Mouse (Mus musculus) CH12.LX (cell line): ENCODE measurements around the gene Txn2. TPM values are rescaled to one million over a fixed set of nuclear protein-coding genes. Genes with fewer than 3 reads are reported as not detected.

Experiments used
- DNase-seq: peaks from one replicate; pipeline ENCODE4 v3.0.0-alpha.2; 2013; ENCODE audit errors: extremely low read depth
- H3K27ac ChIP-seq: 2 replicates; pipeline ENCODE4 v1.5.1; 2012; ENCODE audit warnings: low read depth, mild to moderate bottlenecking, control low read depth, moderate library complexity; ENCODE audit not compliant: insufficient read depth
- H3K27me3 ChIP-seq: replicated peaks from 2 replicates; pipeline ENCODE3; 2012; ENCODE audit warnings: inconsistent platforms
- H3K36me3 ChIP-seq, 2 experiments: replicated peaks in 1 of 2; 2 replicates each; pipeline versions ENCODE3 to v1.6.1; 2012; ENCODE audit warnings: inconsistent platforms in 1 of 2, low read length in 1 of 2, mild to moderate bottlenecking in 1 of 2, mixed read lengths in 1 of 2, moderate library complexity in 1 of 2; ENCODE audit not compliant: control insufficient read depth in 1 of 2, insufficient read depth in 1 of 2
- H3K4me1 ChIP-seq, 2 experiments: 2 replicates each; pipeline ENCODE4 v1.6.1; 2012; ENCODE audit warnings: inconsistent platforms in 1 of 2, moderate library complexity in 1 of 2; ENCODE audit not compliant: insufficient read depth in 2 of 2, control insufficient read depth in 1 of 2
- H3K4me2 ChIP-seq: 2 replicates; pipeline ENCODE4 v1.6.1; 2012; ENCODE audit warnings: low read depth, mild to moderate bottlenecking, control low read depth; ENCODE audit not compliant: poor library complexity, insufficient read depth, severe bottlenecking
- H3K4me3 ChIP-seq, 3 experiments: fragments of 150-350 bp in 1 of 3; sonication (generic) in 1 of 3; replicated peaks in 1 of 3; 2 replicates each; pipeline versions ENCODE3 to v1.5.1; 2011 to 2012; ENCODE audit warnings: low read depth in 2 of 3, low read length in 2 of 3, mild to moderate bottlenecking in 2 of 3, moderate library complexity in 2 of 3, control low read depth in 1 of 3, improper control_type of control experiment in 1 of 3, inconsistent platforms in 1 of 3, mixed read lengths in 1 of 3; ENCODE audit not compliant: poor library complexity in 1 of 3
- H3K79me2 ChIP-seq: replicated peaks from 2 replicates; pipeline ENCODE4 v1.6.1; 2012; ENCODE audit warnings: mild to moderate bottlenecking, moderate library complexity; ENCODE audit not compliant: control insufficient read depth, poor library complexity, insufficient read depth, severe bottlenecking; ENCODE audit errors: extremely low read depth
- H3K9ac ChIP-seq: 2 replicates; pipeline ENCODE4 v1.6.1; 2012; ENCODE audit warnings: low read depth, mild to moderate bottlenecking, control low read depth, moderate library complexity; ENCODE audit not compliant: insufficient read depth
- H3K9me3 ChIP-seq: replicated peaks from 2 replicates; pipeline ENCODE3; 2012; ENCODE audit warnings: low read length, inconsistent platforms, mixed read lengths
- BHLHE40 ChIP-seq: IDR thresholded peaks from 2 replicates; pipeline ENCODE4 v1.6.1; 2011; ENCODE audit warnings: mild to moderate bottlenecking, low read depth, low read length, improper control_type of control experiment
- CHD1 ChIP-seq: IDR thresholded peaks from 2 replicates; pipeline ENCODE4 v1.6.1; 2012; ENCODE audit warnings: low read depth, low read length, improper control_type of control experiment, inconsistent platforms
- CTCF ChIP-seq, 2 experiments: IDR thresholded peaks in 1 of 2; conservative IDR thresholded peaks in 1 of 2; 2 replicates each; pipeline ENCODE4 v1.5.1; 2011 to 2012; ENCODE audit warnings: low read depth in 2 of 2, low read length in 2 of 2, improper control_type of control experiment in 1 of 2, inconsistent platforms in 1 of 2, mild to moderate bottlenecking in 1 of 2, moderate library complexity in 1 of 2
- ELF1 ChIP-seq: IDR thresholded peaks from 2 replicates; pipeline ENCODE4 v1.6.1; 2014; ENCODE audit warnings: low read depth, mild to moderate bottlenecking, inconsistent platforms, low read length, improper control_type of control experiment
- ETS1 ChIP-seq: conservative IDR thresholded peaks from 2 replicates; pipeline ENCODE4 v1.6.1; 2012; ENCODE audit warnings: low read depth, mild to moderate bottlenecking, inconsistent platforms, low read length, improper control_type of control experiment, moderate library complexity
- HCFC1 ChIP-seq: IDR thresholded peaks from 2 replicates; pipeline ENCODE4 v1.6.1; 2012; ENCODE audit warnings: low read depth, mild to moderate bottlenecking, inconsistent platforms, low read length, improper control_type of control experiment
- IRF4 ChIP-seq: IDR thresholded peaks from 2 replicates; pipeline ENCODE4 v1.6.1; 2014; ENCODE audit warnings: low read depth, mild to moderate bottlenecking, inconsistent platforms, low read length, improper control_type of control experiment
- JUN ChIP-seq: IDR thresholded peaks from 2 replicates; pipeline ENCODE4 v1.6.1; 2011; ENCODE audit warnings: low read depth, mild to moderate bottlenecking, low read length, improper control_type of control experiment, moderate library complexity; ENCODE audit not compliant: insufficient read depth
- JUND ChIP-seq: conservative IDR thresholded peaks from 2 replicates; pipeline ENCODE4 v1.6.1; 2011; ENCODE audit warnings: low read depth, low read length, improper control_type of control experiment
- MAZ ChIP-seq: IDR thresholded peaks from 2 replicates; pipeline ENCODE4 v1.6.1; 2012; ENCODE audit warnings: low read depth, mild to moderate bottlenecking, inconsistent platforms, low read length, improper control_type of control experiment, moderate library complexity
- NELFE ChIP-seq: IDR thresholded peaks from 2 replicates; pipeline ENCODE4 v1.6.1; 2011; ENCODE audit warnings: low read depth, low read length, improper control_type of control experiment
- NRF1 ChIP-seq: IDR thresholded peaks from 2 replicates; pipeline ENCODE4 v1.6.1; 2014; ENCODE audit warnings: low read depth, mild to moderate bottlenecking, inconsistent platforms, low read length, improper control_type of control experiment, moderate library complexity
- PAX5 ChIP-seq: IDR thresholded peaks from 2 replicates; pipeline ENCODE4 v1.6.1; 2012; ENCODE audit warnings: low read length, inconsistent platforms, mixed read lengths
- POLR2AphosphoS2 ChIP-seq: IDR thresholded peaks from 2 replicates; pipeline ENCODE4 v1.6.1; 2011; ENCODE audit warnings: low read depth, low read length, improper control_type of control experiment
- SIN3A ChIP-seq: IDR thresholded peaks from 2 replicates; pipeline ENCODE4 v1.6.1; 2012; ENCODE audit warnings: low read length, improper control_type of control experiment, inconsistent platforms
- SMC3 ChIP-seq: IDR thresholded peaks from 2 replicates; pipeline ENCODE4 v1.6.1; 2011; ENCODE audit warnings: low read depth, low read length, improper control_type of control experiment
- TCF12 ChIP-seq: IDR thresholded peaks from 2 replicates; pipeline ENCODE4 v1.6.1; 2014; ENCODE audit warnings: low read depth, mild to moderate bottlenecking, inconsistent platforms, low read length, improper control_type of control experiment
- USF1 ChIP-seq: IDR thresholded peaks from 2 replicates; pipeline ENCODE4 v1.6.1; 2014; ENCODE audit warnings: low read depth, mild to moderate bottlenecking, inconsistent platforms, low read length, improper control_type of control experiment
- USF2 ChIP-seq: conservative IDR thresholded peaks from 2 replicates; pipeline ENCODE4 v1.6.1; 2011; ENCODE audit warnings: low read depth, low read length, improper control_type of control experiment
- ZMIZ1 ChIP-seq: IDR thresholded peaks from 2 replicates; pipeline ENCODE4 v1.6.1; 2012; ENCODE audit warnings: low read depth, mild to moderate bottlenecking, inconsistent platforms, low read length, improper control_type of control experiment
- ZNF384 ChIP-seq: IDR thresholded peaks from 2 replicates; pipeline ENCODE4 v1.6.1; 2012; ENCODE audit warnings: low read depth, low read length, improper control_type of control experiment, inconsistent platforms
- dilution Hi-C: fragments of 300-500 bp; cut with MboI; formaldehyde crosslinking; loops from 2 replicates; pipeline ENCODE4 v1.14.3; 2020; ENCODE audit warnings: low sequenced_read_pairs; ENCODE audit not compliant: extremely low pct_unique_long_range_greater_than_20kb, extremely low pct_ligation_motif_present
- in situ Hi-C: fragments of 300-500 bp; cut with MboI; formaldehyde crosslinking; loops from 3 replicates; pipeline ENCODE4 v1.14.3; 2019; ENCODE audit warnings: low sequenced_read_pairs, low pct_ligation_motif_present, low pct_unique_long_range_greater_than_20kb, mixed read lengths
- polyA plus RNA-seq: library from polyadenylated mRNA; unstranded; fragments of >175 nt; gene quantifications from 2 replicates; pipeline ENCODE4 v1.2.1, GENCODE M21; 2012; ENCODE audit warnings: low read depth; ENCODE audit not compliant: insufficient read length
- total RNA-seq, 2 experiments: library from RNA; depleted of rRNA; stranded (reverse); fragments of 300-350 nt in 1 of 2; fragments of >200 nt in 1 of 2; gene quantifications; 2 replicates each; pipeline ENCODE4 v1.2.3; 2012 to 2014

The Txn2 gene
- total and polyA plus RNA-seq, 3 experiments: 22.4 to 209 (median 105) TPM

DNA sequence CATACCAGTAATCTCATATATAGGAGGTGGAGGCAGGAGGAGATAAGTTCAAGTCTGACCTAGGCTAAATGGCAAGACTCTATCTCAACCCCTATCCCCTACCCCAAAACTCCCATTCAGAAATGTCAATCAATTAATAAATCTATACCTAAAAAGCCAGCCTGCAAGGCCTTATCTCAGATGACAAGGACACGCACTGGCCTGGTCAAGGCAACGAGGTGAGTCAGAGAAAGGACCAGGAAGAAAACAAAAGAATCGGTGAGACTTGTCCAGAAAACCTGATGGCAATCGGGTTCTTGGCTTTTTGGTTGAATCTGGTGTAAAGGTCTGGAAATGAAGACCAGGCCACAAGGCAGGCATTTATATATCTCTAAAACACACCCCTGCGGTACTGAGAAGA is 1.9 kb downstream of the Txn2 start:
- TF ChIP-seq SIN3A (no peak), TCF12 (no peak), CHD1 (no peak), JUN (no peak), HCFC1 (no peak), ELF1 (no peak), SMC3 (no peak)
- TF ChIP-seq, all 38 proteins: peak for 0

DNA sequence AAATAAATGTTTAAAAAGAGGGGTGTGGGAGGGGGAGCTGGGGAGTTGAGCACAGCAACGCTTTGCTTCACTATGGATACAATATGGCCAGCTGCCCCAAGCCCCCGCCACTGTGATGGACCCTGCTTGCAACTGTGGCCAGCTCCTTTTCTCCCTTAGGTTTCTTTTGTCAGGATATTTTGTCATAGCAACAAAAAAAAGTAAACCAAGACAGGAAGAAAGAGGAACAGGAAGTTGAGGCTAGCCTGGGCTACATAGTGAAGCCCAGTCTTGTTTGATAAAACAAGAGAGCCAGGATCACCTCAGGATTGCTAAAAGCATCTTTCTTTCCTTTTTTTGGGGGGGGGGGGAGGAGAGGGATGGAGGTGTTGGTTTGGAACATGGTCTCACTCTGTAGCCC is 3.6 kb downstream of the Txn2 start:
- in situ Hi-C loops: no loop called here
- no peak overlapping the region for H3K27ac ChIP-seq
- H3K36me3 ChIP-seq: peaks cover 46 to 70% of the 10 kb centered on the region in 2 experiments
- no peaks in the 10 kb centered on the region for H3K27me3 ChIP-seq
- TF ChIP-seq USF2: no peak
- TF ChIP-seq CHD1: no peak
- TF ChIP-seq ZMIZ1: no peak
- no peak for TF ChIP-seq USF1
- no peak for TF ChIP-seq CTCF (conservative IDR thresholded peaks at IDR 0.05 in 1 of 2, IDR thresholded peaks at IDR 0.05 in 1 of 2; ENCODE audit: low read depth in 2 of 2, low read length in 2 of 2)
- no peak for TF ChIP-seq MAZ
- TF ChIP-seq BHLHE40: no peak
- no peak for TF ChIP-seq ETS1
- TF ChIP-seq PAX5: no peak
- no peak for TF ChIP-seq NELFE
- TF ChIP-seq POLR2AphosphoS2: no peak
- no peak for TF ChIP-seq NRF1
- TF ChIP-seq IRF4: no peak
- TF ChIP-seq ZNF384: no peak
- no peak for TF ChIP-seq JUND
- no peak overlapping the region for H3K9ac ChIP-seq
- peaks cover 12% of the 10 kb centered on the region for H3K79me2 ChIP-seq
- no peak for DNase-seq
- H3K4me1 ChIP-seq: peaks cover 5 to 46% of the 10 kb centered on the region in 2 experiments
- no peaks in the 10 kb centered on the region for H3K9me3 ChIP-seq
- dilution Hi-C loops: no loop called here
- no peak overlapping the region for H3K4me3 ChIP-seq
- no peak overlapping the region for H3K4me2 ChIP-seq

More for the DNA sequence above, 1.9 kb downstream of the Txn2 start:
- dilution Hi-C loops (no loop called here), in situ Hi-C loops (no loop called here)
- no peak overlapping the region for H3K9ac ChIP-seq
- peaks cover 12% of the 10 kb centered on the region for H3K79me2 ChIP-seq
- no peaks in the 10 kb centered on the region for H3K9me3 ChIP-seq
- H3K4me3 ChIP-seq: no peak overlapping the region
- peaks cover 13 to 49% of the 10 kb centered on the region in 2 experiments for H3K4me1 ChIP-seq
- no peak overlapping the region for H3K4me2 ChIP-seq
- DNase-seq: no peak
- H3K27ac ChIP-seq: no peak overlapping the region
- peaks cover 37 to 54% of the 10 kb centered on the region in 2 experiments for H3K36me3 ChIP-seq
- H3K27me3 ChIP-seq: no peaks in the 10 kb centered on the region
